Mouse (Mus musculus) heart, adult 2 months (tissue): ENCODE data around the gene Usp10. TPM values are rescaled to one million over a fixed set of nuclear protein-coding genes. Genes with fewer than 3 reads are reported as not detected.

Experiments used
- DNase-seq, 2 experiments: peaks; one replicate each; pipeline ENCODE4 v3.0.0; 2021
- H3K27ac ChIP-seq: fragments of 200-600 bp; 2 replicates; pipeline ENCODE4 v1.8.1; 2022
- H3K27me3 ChIP-seq: fragments of 200-500 bp; 2 replicates; pipeline ENCODE4 v1.6.1; 2012; ENCODE audit warnings: mild to moderate bottlenecking, low read length, inconsistent platforms, mixed read lengths; ENCODE audit not compliant: control insufficient read depth, insufficient read depth
- H3K36me3 ChIP-seq: fragments of 200-500 bp; 2 replicates; pipeline ENCODE4 v1.6.1; 2012; ENCODE audit warnings: low read length, inconsistent platforms; ENCODE audit not compliant: control insufficient read depth, insufficient read depth
- H3K4me1 ChIP-seq: fragments of 200-500 bp; 2 replicates; pipeline ENCODE4 v1.6.1; 2011; ENCODE audit warnings: low read length; ENCODE audit not compliant: control insufficient read depth, insufficient read depth
- H3K4me3 ChIP-seq: fragments of 200-600 bp; 2 replicates; pipeline ENCODE4 v1.8.1; 2022
- H3K79me2 ChIP-seq: fragments of 200-500 bp; replicated peaks from 2 replicates; pipeline ENCODE4 v1.6.1; 2012; ENCODE audit warnings: mild to moderate bottlenecking, inconsistent platforms, low read length, moderate library complexity, mixed read lengths; ENCODE audit not compliant: control insufficient read depth, insufficient read depth
- H3K9ac ChIP-seq: fragments of 200-500 bp; 2 replicates; pipeline ENCODE4 v1.6.1; 2012; ENCODE audit warnings: low read depth, mild to moderate bottlenecking, control low read depth, inconsistent platforms, low read length, mixed read lengths
- CTCF ChIP-seq: fragments of 200-600 bp; IDR thresholded peaks from 2 replicates; pipeline ENCODE4 v1.8.1; 2022; ENCODE audit warnings: antibody characterized with exemption, mild to moderate bottlenecking, moderate library complexity
- EP300 ChIP-seq: fragments of 200-500 bp; IDR thresholded peaks from 2 replicates; pipeline ENCODE4 v1.6.1; 2011; ENCODE audit warnings: low read depth, low read length, control low read depth; ENCODE audit not compliant: insufficient read depth
- POLR2A ChIP-seq: fragments of 200-500 bp; IDR thresholded peaks from 2 replicates; pipeline ENCODE4 v1.6.1; 2011; ENCODE audit warnings: mild to moderate bottlenecking, low read depth, low read length, control low read depth; ENCODE audit not compliant: insufficient read depth
- WGBS: fragments of 180-500 bp; shearing (Covaris S2); methylation state at CpG from one replicate; pipeline ENCODE4 v1.1.7; 2018; 5-methylcytosine and 5-hydroxymethylcytosine counted together
- intact Hi-C: fragments of 180-260 bp; cut with DNase I; formaldehyde crosslinking; loops from one replicate; pipeline ENCODE4 v1.15.1; 2025
- polyA plus RNA-seq: library from polyadenylated mRNA; depleted of rRNA; stranded (reverse); fragments of >200 nt; gene quantifications from 2 replicates; pipeline ENCODE4 v1.2.3, GENCODE M21; 2012; rRNA removed
- total RNA-seq, 2 experiments: library from RNA; stranded (reverse); gene quantifications; 2 replicates each; pipeline ENCODE4 v1.2.3; 2021

Gene Usp10
- total and polyA plus RNA-seq, 3 experiments = 41.9 to 58.6 (median 49.8) TPM

DNA sequence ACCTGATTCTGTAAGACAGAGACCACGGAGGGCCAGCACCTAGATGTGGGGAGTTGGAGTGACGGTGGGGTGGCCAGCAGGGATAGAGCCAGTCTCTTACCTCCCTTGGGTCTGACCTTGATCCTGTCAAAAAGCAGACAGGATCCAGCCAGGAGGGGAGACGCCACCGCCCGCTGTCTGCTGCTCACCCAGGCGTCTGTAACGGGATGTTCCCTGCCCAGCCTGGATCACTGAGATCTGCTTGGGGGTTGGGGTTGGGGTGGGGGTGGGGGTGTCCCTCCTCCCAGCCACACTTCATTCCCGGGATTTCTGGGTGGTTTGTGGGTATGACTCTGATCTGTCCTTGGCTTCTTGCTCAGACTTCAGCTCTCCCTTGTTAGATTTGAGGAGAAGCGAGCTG, 92.2 kb downstream of the Usp10 start:
- H3K27ac ChIP-seq = no peak overlapping the region
- H3K4me1 ChIP-seq = peaks cover 5% of the 10 kb centered on the region
- no peaks in the 10 kb centered on the region for H3K79me2 ChIP-seq
- no peaks in the 10 kb centered on the region for H3K27me3 ChIP-seq
- TF ChIP-seq POLR2A = no peak
- no peak for TF ChIP-seq CTCF
- TF ChIP-seq EP300 = no peak
- 45% methylated on average over 9 of the region's 9 CpGs for WGBS
- no peaks in the 10 kb centered on the region for H3K36me3 ChIP-seq
- no peak for DNase-seq
- intact Hi-C loops = loop anchor here (5.0 kb wide), 1 partner anchor 35 kb away; no protein-coding TSS in a partner anchor
- H3K9ac ChIP-seq = no peak overlapping the region
- H3K4me3 ChIP-seq = no peak overlapping the region

GRCm38 (mm10) chr8:120004154-120004702, 94.1 kb downstream of the Usp10 start:
- no peaks in the 10 kb centered on the region for H3K27me3 ChIP-seq
- no peaks in the 10 kb centered on the region for H3K36me3 ChIP-seq
- H3K27ac ChIP-seq = peak overlapping the region; percentile 9
- no peak overlapping the region for H3K9ac ChIP-seq
- TF ChIP-seq CTCF (no peak), EP300 (peak; percentile 22; the same call in 1 of the 2 replicates), POLR2A (no peak)
- H3K4me1 ChIP-seq = peaks cover 5% of the 10 kb centered on the region
- DNase-seq = peak; percentile 60 to 70
- intact Hi-C loops = loop anchor here (5.0 kb wide), 1 partner anchor 33 kb away; no protein-coding TSS in a partner anchor
- no peak overlapping the region for H3K4me3 ChIP-seq
- WGBS = 37% methylated on average over 14 of the region's 14 CpGs
- no peaks in the 10 kb centered on the region for H3K79me2 ChIP-seq

DNA sequence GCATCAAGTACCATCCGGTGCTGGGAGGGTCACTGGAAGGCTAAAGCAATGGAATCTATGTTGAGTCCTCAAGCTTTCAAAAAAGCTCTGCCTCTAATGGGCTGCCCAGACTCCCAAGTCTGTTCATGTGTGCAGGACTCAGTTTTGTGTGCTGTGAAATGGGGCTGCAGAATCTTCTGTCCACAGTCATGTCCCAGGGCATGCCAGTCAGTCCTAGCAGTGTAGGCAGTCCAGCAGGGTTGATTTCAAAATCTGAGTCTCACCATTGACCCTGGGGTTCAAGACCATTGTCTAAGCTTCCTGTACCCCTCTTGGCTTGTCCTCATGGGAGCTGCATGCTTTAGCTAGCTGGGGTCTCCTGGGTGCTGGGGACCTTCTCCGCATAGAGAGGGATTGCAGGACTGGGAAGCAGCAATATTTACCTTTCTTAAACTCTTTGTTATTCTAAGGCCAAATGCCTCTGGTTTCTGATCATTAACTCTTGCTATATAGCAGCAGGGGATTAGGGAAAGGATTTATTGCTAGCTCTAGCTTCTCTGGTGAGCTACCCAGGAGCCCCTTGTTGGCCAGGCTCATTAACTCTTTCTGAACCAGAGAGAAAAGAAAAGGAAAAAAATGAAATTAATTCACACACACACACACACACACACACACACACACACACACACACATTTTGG, 94.7 kb downstream of the Usp10 start:
- WGBS = 59% methylated on average over 2 of the region's 2 CpGs
- Histone ChIP-seq H3K27me3 (no peaks in the 10 kb centered on the region), H3K4me1 (peaks cover 5% of the 10 kb centered on the region), H3K4me3 (no peak overlapping the region), H3K36me3 (no peaks in the 10 kb centered on the region), H3K79me2 (no peaks in the 10 kb centered on the region), H3K9ac (no peak overlapping the region), H3K27ac (no peak overlapping the region; the same call in 1 of the 2 replicates)
- intact Hi-C loops = loop anchor here (5.0 kb wide), 1 partner anchor 32 kb away; no protein-coding TSS in a partner anchor
- TF ChIP-seq POLR2A (no peak), EP300 (no peak), CTCF (no peak)
- DNase-seq = no peak

DNA sequence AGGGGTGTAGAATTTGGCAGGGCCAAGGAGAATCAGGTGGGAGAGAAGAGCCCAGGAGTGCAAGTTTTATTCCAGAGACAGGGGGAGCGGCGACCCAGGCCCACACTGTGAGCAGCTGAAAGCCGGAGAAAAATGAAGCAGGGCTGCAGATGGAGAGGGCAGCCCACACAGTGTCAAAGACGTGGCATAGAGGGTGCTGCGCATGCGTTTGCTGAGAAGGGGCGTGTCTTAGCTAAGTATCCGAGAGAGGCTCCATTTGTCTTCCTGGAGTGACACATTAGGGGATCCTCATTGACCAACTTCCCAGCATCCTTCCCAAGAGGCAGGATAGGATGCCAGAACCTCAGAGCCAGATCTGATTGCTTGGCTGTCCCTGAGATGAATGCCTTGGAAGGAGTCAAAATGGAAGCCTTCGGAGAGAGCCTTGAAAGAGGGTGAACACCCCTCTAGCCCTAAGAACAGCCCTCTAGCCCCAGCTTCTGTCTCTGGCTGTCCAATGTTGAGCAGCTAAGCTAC, 96.5 kb downstream of the Usp10 start:
- WGBS = 58% methylated on average over 9 of the region's 9 CpGs
- intact Hi-C loops = no loop called here
- peak in 1 of 2 experiments; percentile 40 for DNase-seq
- no peak overlapping the region for H3K9ac ChIP-seq
- H3K79me2 ChIP-seq = no peaks in the 10 kb centered on the region
- TF ChIP-seq CTCF (no peak), EP300 (no peak), POLR2A (no peak)
- H3K27ac ChIP-seq = peak overlapping the region; percentile 17; the same call in 1 of the 2 replicates
- H3K4me3 ChIP-seq = no peak overlapping the region
- peaks cover 5% of the 10 kb centered on the region for H3K4me1 ChIP-seq
- no peaks in the 10 kb centered on the region for H3K36me3 ChIP-seq
- H3K27me3 ChIP-seq = no peaks in the 10 kb centered on the region

Other genes starting within 250 kb of the Usp10 start
- gene Wfdc1, start 244.0 kb upstream of the Usp10 start, total RNA-seq = 10 to 100 TPM; 27.9 to 33.2 TPM
- 39.0 and 41.4 TPM in 2 replicates for gene Wfdc1, start 244.0 kb upstream of the Usp10 start, polyA plus RNA-seq
- under 1 TPM in 1 of 2 experiments, not detected in 1; 0.07 TPM for gene Atp2c2, start 210.4 kb upstream of the Usp10 start, total RNA-seq
- gene Atp2c2, start 210.4 kb upstream of the Usp10 start, polyA plus RNA-seq = 0.59 TPM in 1 of 2 replicates, not detected in the other
- 10 to 100 TPM; 11.3 TPM for gene Tldc1, start 131.9 kb upstream of the Usp10 start, total RNA-seq
- 14.6 and 15.6 TPM in 2 replicates for gene Tldc1, start 131.9 kb upstream of the Usp10 start, polyA plus RNA-seq
- gene Cotl1, start 69.8 kb upstream of the Usp10 start, total RNA-seq = 10 to 100 TPM; 17.5 to 20.4 TPM
- 16.5 and 23.2 TPM in 2 replicates for gene Cotl1, start 69.8 kb upstream of the Usp10 start, polyA plus RNA-seq
- gene Klhl36, start 48.1 kb upstream of the Usp10 start, total RNA-seq = 1 to 10 TPM; 2.6 to 2.7 TPM
- 5.7 and 6.0 TPM in 2 replicates for gene Klhl36, start 48.1 kb upstream of the Usp10 start, polyA plus RNA-seq
- 1 to 10 TPM in 1 of 2 experiments, not detected in 1; 1.8 TPM for gene Gm20388, start 481 bp downstream of the Usp10 start, total RNA-seq
- gene Gm20388, start 481 bp downstream of the Usp10 start, polyA plus RNA-seq = 32.3 and 39.0 TPM in 2 replicates
- gene Crispld2, start 82.1 kb downstream of the Usp10 start, total RNA-seq = 10 to 100 TPM; 24.3 to 29.9 TPM
- gene Crispld2, start 82.1 kb downstream of the Usp10 start, polyA plus RNA-seq = 30.3 and 47.5 TPM in 2 replicates
- 10 to 100 TPM; 34.2 to 35.4 TPM for gene Zdhhc7, start 191.1 kb downstream of the Usp10 start, total RNA-seq
- 48.5 and 70.6 TPM in 2 replicates for gene Zdhhc7, start 191.1 kb downstream of the Usp10 start, polyA plus RNA-seq
- 10 to 100 TPM; 16.1 to 20.0 TPM for gene 6430548M08Rik, start 203.8 kb downstream of the Usp10 start, total RNA-seq
- 6.4 and 9.5 TPM in 2 replicates for gene 6430548M08Rik, start 203.8 kb downstream of the Usp10 start, polyA plus RNA-seq